Mouse (Mus musculus): Measurements from ENCODE around the gene En2.
A peak's percentile ranks its signal among the peaks of the same experiment; 100 is the strongest.

The En2 gene

DNA sequence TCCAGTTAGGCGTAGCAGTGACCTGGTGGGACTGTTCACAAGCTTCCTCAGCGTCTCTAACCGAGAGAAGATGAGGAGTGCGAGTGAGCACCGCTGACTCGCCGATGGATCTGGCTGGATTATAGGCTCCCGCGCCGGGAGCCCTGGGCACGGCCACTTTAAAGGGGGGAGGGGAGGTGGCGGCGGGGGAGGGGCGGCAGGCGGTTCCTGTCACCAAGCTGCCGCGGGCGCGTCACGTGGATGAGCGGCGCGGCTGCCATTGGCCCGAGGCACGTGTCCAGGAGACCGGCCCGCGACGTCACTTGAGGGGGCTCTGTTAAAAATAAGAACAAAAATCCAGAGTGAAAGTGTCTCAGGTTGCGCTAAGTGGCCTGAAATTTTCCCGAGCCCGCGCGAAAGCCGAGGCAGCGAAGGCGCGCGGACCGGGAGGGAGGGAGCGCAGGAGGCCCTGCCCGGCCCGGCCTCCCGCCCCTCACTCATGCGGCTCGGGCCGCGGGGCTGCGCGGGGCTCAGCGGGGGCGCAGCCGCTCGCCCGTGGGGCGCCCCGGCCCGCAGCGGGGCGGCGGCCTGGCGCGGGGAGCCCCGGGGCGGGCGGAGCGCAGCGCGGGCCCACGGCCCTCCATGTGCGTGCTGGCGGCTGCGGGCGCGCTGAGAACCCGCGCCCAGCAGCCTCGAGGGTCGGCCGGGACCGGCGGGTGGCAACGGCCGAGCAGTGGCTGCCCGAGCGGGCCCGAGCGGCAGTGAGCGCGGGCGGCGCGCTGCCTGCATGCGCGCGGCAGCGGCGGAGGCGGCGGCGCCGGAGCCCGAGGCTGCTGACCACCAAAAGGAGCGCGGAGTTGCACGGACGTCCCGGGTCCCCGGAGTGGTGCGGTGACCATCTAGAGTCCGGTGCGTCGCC is at the start of gene En2:
TSS of gene En2 (plus strand) at position 337 of the 898 bp plus-strand sequence.
- DNase-seq (ENCODE audit: low read depth, low spot score): peak; percentile 40

DNA sequence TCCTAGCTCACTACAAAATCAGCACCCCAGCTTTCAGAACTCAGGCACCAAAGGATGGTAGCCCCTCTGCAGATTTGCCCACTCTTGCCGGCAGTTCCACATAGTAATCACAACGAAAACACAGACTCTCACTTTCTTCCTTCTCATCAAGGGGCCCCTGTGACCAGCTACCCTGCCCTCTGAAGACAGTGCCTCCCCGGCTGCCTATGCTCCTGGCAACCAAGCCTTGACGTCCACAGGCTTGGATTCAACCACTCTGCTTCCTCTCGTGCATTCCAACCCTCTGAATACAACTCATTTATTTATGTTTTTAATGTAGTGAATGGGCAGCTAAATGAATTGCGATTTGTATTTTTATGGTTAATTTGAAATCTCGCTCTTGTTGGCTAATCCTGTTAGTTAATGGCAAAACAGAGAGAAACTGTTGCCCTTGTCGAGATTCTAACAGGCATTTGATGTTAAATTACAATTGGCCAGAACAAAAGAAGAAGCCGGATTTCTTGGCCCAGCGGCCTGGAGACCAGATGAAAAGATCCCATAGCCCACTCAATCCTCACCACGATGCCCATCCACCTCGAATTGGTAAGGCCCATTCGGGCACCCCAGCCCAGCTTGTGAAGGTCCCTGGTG is 48.1 kb upstream of the En2 start:
- DNase-seq (ENCODE audit: low read depth, low spot score): no peak

DNA sequence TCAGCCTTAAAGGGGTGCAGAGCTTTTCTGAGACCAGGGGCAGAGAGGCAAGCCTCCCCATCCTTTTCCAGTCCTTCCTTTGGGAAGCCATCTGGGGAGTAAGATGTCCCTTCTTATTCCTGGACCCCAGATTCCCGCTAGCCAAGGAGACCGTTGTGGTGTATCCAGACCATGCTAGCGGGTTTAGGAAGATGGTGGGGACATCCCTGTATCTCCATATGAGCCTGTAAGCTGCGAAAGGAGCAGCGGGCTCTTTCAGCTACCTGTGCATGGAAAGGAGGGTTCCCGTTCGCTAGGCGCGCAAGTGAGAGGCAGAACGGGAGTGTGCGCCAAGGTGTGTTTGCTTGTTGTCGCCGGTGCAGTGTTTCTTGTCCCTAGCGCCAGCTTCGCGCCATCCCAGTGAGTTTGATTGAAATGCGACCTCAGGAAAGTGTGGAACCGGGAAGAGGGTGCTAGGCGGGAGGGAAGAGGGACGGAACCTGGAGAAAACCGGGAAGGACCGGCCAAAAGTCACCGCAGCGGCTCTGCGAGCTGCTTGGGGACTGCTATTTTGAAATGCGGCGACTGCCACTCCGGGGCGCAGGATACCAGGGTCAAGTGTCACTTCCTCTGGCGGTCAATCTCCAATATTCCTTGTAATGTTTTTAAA is 47.5 kb upstream of the En2 start:
- DNase-seq (ENCODE audit: low read depth, low spot score): no peak

DNA sequence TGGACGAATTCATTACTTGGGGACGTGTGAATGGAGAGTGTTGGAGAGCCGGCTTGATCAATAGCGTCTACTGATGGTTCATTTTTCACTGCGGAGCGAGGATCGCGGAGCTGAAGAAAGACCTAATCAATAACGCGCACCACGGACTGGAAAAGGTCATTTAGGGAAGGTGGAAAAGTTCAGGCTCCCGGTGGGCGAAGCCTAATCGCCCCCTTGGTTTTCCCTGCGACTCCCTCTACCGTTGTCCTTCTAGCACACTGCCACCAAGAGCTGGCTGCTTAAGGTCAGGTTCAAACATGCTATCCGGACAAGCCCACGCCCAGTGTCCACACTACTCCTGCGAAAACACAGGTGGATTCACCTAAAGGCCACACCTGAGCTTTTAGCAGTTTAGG is 47.0 kb upstream of the En2 start:
- DNase-seq (ENCODE audit: low read depth, low spot score): no peak

DNA sequence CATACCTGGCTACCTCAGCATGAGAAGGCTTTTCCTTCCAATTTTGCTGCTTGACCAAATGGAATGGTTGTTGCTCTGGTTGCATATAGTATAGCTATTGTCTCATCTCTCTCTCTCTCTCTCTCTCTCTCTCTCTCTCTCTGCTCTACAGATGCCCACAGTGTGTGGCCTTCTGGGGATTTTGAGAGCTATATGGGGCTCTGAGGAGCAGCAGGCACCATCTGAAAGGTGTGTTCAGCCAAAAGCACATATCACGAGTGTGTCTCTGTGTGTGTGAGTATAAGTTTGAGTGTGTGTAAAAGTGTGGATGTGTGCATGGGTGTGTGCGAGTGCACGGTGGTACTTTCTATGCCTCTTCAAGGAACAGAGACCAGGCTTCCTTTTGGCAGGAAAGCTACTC is 45.9 kb upstream of the En2 start:
- DNase-seq (ENCODE audit: low read depth, low spot score): no peak

DNA sequence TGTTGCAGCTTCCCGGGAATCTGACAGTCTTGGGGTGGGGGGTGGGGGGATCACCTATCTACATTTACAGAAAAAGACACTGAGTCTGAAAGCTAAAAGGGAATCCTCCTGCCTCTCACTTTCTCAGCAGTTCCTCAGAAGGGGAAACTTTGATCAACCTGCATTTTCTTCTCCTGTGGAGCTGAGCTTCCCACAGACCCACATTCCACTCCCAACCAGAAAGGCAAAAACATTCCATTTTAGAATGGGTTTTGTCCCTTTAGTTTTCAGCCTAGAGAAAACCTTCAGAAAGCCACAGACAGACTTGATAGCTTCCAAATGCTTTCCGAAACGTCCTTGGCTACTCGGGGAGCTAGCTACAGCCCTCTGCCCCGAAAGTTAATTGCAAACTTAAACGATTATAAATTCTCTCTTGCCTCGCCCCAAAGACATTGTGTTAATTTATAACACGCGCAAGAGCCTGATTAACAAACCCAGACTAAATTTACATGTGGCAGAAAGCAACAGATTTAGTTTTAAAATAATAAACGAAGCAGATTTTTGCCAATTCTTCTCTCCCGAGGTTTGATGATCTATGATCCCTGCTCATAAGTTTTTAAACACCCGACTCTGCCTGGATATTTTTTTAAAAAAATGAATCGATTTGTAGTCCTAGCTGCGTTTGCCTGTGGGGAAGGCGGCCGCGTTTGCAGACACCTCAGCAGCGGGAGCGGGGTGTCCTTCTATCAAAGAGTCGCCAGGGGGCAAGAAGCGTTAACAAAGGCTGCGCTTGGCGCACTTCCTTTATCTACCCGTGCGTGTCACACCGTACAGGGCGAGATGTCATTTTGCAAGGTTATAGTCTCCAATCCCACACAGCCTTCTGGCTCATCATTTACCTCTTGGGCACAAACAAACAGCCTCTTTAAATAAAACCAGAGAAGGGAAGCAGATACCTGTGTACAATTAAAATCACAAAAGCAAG is 42.7 kb upstream of the En2 start:
- no peak for DNase-seq (ENCODE audit: low read depth, low spot score)

DNA sequence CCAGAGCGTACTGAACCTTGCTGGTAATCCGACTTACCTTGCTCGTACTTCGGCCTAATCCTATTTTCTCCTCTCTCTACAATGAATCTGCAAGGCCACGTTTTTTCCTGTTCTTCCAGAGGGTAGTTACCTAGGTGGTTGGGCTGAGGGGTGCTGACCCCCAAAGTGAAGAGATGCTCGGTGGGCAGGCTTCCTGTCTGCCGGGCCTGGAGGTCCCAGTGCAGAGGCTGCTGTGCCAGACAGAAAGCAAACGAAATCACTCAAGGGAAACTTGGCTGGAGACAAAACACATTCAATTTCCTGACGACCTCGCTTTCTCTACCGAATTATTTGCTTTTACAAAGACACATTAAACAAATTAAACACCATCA is 42.1 kb upstream of the En2 start:
- DNase-seq (ENCODE audit: low read depth, low spot score): no peak

DNA sequence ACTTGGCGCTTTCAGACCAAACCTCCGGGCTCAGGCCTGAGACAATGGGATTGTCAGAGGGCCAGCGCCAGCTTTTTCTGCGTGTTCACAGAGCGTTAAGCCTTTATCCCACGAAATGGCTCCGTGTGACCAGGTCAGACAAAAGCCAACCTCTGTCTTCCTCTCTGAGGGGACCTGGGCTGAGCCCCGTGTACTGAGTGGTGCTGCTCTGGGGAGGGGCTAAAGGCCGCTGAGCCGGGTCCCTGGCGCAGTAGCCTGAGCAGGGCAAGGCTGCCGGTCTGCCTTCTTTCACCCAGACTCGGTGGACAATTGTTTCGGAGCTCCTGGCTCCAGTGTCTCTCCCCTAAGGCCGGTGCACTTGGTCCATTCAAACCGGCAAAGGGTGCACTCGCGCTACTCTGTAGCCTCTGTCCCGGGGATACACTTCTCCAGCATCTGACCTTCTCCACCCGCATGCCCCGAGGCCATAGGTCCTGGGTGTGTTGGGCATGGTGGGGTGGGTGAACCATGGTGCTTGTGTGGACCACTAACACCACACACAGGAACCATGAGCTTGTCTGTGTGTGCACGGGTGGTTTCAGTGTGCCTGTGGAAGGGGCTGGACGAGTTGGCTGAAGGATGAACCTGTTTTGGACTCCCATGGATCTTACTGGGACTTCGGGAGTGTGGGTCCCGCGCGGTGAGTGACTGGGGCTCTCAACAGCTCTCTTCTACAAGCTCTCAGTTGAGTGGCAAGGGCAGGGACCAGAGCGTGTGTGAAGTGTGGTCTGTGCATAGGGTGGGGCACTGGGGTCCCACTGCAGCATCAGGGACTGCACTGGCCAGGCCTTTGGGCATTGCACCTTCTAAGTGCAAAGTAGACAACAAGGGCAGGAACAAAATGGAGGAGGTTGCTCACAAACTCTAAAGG is 40.9 kb upstream of the En2 start:
- no peak for DNase-seq (ENCODE audit: low read depth, low spot score)

DNA sequence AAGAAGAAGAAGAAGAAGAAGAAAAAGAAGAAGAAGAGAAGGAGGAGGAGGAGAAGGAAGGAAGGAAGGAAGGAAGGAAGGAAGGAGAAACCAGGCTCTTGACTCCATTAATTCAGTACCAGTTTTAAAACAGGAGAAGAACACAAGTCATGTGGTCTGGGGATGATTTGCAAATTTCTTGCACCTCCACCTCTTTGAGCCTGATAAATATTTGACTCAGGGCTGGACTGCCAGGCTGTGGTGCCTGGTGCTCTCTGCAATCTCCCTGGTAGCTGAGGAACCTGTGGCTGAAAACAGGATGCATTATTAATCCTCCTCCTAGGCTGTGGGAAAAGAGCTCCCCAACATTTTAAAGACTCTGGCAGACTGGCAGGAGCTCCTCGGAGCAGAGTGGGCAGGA is 36.6 kb upstream of the En2 start:
- no peak for DNase-seq (ENCODE audit: low read depth, low spot score)

DNA sequence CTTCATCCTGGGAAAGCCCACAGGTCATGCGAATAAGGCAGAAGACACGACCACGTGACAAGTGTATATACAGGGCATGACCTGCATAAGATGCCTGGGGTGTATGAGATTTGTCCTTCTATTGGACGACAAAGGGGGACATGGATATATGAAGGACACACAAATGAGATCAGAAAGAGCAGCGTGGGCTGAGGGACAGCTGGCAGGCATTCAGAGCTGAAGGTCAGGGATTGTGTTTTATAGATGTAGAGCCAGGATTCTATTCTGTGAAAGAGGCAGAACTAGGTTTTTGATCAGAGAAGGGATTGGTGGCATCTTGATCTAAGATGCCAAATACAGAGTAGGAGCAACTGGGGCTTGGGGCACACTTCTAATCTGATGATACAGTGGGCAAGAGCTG is 33.3 kb upstream of the En2 start:
- no peak for DNase-seq (ENCODE audit: low read depth, low spot score)

DNA sequence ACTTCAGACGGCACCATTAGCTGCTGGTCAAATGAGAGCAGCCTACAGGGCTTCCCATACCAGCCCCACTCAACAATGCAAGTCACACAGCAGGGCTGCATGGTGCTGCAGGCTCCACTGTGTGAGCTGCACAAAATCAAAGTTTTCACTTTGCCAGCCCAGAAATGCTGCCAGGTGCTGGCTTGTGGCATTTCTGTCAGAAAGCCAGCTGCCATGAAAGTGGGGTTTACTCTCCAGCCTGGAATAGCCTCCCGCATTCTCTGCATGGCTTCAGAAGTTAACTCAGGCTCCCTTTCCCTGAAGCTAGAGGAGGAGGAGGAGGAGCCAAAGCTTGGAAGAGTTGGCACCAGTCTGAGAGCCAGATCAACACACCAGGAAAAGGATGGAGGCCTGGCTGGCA is 29.1 kb upstream of the En2 start:
- no peak for DNase-seq (ENCODE audit: low read depth, low spot score)

DNA sequence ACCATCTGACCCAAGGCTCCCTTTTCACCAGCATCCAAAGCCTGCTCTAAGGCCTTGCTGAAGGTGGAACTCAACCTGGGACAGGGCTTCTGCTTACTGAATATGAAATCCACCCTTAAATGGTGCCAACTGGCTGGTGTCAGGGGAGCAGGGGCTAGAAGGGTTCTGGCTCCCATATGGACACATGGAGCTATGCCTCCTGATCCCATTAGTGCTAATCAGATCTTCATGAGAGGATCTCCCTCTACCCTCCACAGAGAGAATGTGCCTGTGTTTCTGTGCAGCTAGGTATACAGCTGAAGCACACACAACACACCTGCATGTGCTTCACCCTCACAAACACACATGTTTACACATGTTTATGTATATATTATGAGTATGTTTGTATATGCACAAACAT is 20.9 kb upstream of the En2 start:
- no peak for DNase-seq (ENCODE audit: low read depth, low spot score)

DNA sequence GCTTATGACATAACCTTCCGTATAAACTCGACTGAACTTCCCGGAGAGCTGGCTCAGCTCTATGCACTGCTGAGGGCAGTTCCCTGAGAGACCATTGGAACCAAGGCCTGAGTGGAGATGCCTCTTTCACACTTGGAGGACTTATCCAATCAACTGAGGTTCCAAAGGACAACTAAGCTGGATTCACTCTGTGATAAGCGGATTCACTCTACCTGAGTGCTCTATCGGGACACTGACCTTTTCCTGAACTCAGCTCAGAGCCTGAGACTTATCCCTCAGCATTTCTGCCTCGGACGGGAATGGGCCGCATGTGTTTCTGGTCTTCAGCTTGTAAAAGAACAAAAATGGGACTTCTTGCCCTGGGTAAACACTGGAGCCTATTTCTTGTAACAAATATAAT is 19.5 kb upstream of the En2 start:
- DNase-seq (ENCODE audit: low read depth, low spot score): no peak

DNA sequence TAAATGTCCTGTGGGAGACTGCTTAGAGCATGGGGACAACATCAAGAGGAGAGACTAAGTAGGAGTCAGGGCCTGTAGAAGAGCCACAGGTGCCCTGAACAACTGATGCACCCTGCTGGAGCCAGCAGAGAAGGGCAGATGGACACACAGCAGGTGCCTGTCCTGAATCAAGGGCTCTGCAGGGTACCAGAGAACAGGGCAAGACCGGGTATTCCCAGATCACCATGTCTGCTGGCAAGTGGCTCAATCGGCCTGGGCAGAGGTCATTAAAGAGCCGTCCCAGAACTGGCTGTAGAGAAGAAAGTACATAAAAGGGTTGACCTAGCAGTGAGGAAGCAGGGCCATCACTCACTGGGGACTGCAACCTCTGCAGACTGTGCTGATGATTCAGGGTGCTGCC is 17.0 kb upstream of the En2 start:
- no peak for DNase-seq (ENCODE audit: low read depth, low spot score)

DNA sequence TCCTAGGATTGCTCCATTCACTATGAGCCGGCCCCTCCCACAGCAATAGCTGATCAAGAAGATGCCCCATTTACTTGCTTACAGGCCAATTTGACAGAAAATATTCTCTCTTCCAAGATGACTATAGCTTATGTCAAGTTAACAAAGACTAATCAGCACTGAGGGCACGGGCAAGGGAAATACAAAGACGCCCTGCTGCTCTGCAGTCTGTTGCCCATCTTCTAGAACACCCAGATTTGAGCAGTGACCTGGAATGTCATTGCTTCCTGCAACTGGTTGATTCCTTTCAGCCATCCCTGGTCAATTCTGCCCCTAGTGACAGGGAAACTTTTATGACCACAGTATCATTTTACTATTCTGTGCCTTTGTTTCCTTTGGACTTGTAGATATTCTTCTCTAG is 16.1 kb upstream of the En2 start:
- no peak for DNase-seq (ENCODE audit: low read depth, low spot score)

DNA sequence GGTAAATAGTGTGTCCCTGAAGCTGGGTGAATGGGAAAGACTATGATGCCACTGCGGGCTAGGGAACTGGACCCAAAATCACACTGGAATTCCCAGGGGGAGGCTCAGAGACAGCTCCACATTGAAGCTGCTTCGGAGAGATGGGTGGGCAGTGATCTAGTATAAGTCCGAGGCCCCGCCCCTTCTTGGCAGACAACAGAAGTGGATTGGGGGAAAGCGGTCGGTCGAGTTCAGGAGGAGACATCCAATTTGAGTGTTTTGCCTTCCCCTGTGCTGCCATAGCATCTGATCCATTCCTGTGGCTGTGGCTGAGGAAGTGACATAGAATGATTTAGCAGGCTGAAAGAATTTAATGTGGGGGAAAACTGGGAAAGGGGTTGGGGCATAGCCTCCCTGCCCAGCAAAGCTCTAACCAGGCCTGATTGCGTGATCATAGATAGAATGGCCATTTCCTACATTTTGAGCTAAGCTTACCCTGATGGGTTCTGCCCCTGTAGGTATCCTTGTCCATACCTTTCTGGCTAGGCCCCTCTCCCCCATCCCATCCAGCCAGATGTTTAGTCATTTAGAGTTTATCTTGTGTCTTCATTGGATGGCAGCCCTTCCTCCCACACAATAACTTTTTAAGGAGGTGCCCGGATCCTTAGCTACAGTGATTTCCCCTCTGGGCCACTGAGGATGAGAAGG is 8.3 kb upstream of the En2 start:
- no peak for DNase-seq (ENCODE audit: low read depth, low spot score)

DNA sequence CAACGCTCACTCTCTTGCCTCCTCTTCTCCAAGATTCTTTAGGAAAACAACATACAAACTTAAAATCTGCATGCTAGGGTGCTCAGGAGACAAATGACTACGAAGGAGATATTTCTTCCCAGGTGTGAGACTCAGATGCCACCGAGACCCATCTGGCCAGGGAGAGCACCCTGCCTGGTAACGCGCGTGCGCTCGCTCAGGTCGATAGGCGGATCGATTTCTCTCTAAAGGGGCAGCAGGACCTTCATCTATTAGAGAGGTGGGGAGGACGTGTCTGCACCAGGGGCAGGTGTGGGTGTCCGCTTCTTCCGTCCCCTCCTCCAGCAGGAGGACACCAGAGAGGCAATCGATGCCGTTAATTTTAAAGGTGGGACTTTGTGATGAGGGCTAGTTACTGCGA is 7.7 kb upstream of the En2 start:
- no peak for DNase-seq (ENCODE audit: low read depth, low spot score)

DNA sequence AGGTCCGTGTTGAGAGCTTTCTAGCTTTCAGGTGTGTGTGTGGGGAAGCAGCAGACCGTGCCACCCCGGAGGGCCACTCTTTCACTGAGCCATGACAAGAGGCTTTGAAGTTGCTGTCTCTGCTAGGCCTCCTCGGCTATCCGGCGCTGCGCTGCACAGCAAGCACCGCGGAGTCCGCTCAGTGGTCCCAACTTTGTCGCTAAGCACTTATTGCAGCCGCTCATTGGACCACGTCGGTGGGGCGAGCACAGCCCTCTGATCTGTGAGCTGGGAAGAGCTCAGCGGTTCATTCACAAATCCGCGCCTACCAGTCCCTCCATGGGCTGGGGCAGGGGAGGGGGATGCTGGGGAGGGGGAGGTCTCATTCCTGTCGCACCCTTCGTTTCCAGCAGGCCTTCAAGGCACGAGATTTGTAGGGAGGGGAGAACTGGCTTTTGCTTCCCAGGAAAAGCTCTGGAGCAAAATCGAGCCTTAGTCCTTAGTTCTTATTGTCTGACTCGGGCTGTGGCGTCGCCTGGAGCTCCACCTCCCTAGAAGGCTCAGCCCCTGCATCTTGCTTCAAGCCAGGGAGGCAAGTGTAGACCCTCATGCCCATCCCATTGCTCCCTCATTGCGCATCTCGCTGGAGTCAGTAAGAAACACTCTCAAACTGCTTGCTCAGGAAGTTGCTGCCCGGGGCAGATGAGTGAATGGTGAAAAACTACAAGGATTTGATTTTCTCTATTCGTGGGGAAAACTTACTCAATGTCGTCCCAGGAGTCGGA is 7.0 kb upstream of the En2 start:
- no peak for DNase-seq (ENCODE audit: low read depth, low spot score)

DNA sequence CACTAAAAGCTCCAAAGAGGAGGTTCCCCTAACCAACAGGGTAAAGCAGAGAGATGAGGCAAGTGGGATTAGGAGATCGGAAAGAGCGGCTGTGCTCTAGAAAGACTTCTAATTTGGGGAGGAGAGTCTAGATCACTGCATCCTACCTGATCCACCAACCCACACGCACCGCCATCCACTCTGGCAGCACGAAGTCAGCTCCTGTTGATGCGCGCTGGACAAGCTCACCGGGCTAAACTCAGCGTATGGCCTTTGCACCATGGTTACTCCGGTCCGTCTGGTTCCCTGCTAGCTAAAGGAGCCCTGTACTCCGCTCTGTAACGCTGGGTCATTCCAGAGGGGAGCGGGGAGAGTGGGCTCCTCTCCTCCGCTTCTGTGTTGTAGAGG is 6.4 kb upstream of the En2 start:
- DNase-seq (ENCODE audit: low read depth, low spot score): no peak

Measured in skeletal muscle tissue, adult 2 months (tissue).